ENCODE assay signal across 35 mouse cellular contexts in genomic region chr17:73449104-73449503, GRCm38 (mm10). TPM values are rescaled to one million over a fixed set of nuclear protein-coding genes. Genes with fewer than 3 reads are reported as not detected.
"Had no signal": no experiment of that assay in that cellular context is flagged by ENCODE, and none has a peak within 500 bp of the region (broad histone marks: within the 10 kb centered on the region; RNA-seq: fewer than 3 reads in every experiment).

No protein-coding gene starts in this region.

- DNase-seq: gastrocnemius, postnatal 14 days; gastrocnemius, postnatal 36 days; heart, adult 11 months; heart, adult 2 months; heart, postnatal 14 days; heart, postnatal 36 days; kidney, adult 18-20 months; kidney, adult 8-10 months; kidney, postnatal 10 days; kidney, postnatal 25 days; kidney, postnatal 4 days; liver had no signal

- H3K27me3 ChIP-seq: heart, embryonic 13.5 days; heart, embryonic 15.5 days; hindbrain, embryonic 13.5 days; hindbrain, embryonic 15.5 days; intestine, embryonic 15.5 days; limb, embryonic 12.5 days had no signal

- ATAC-seq: hindbrain, postnatal 0 days; intestine, embryonic 15.5 days; intestine, postnatal 0 days had no signal

- H3K4me2 ChIP-seq: heart, embryonic 11.5 days; heart, embryonic 13.5 days; heart, embryonic 15.5 days; hindbrain, embryonic 13.5 days; hindbrain, embryonic 15.5 days; intestine, embryonic 15.5 days; limb, embryonic 12.5 days; liver, embryonic 11.5 days had no signal

- H3K9ac ChIP-seq: heart, embryonic 13.5 days; heart, embryonic 15.5 days; hindbrain, embryonic 13.5 days; hindbrain, embryonic 15.5 days; intestine, embryonic 15.5 days; limb, embryonic 12.5 days; liver, embryonic 14.5 days had no signal

- H3K27ac ChIP-seq: heart, adult 2 months; heart, embryonic 13.5 days; heart, embryonic 15.5 days; hindbrain, embryonic 13.5 days; hindbrain, embryonic 15.5 days; hindbrain, postnatal 0 days; intestine, embryonic 15.5 days; layer of hippocampus, adult 2 months; left cerebral cortex, adult 2 months; limb, embryonic 10.5 days; limb, embryonic 12.5 days; liver, embryonic 14.5 days had no signal

- H3K4me1 ChIP-seq: heart, embryonic 13.5 days; heart, embryonic 15.5 days; hindbrain, embryonic 13.5 days; hindbrain, embryonic 15.5 days; intestine, embryonic 15.5 days; limb, embryonic 10.5 days; limb, embryonic 12.5 days had no signal

- H3K36me3 ChIP-seq: heart, embryonic 13.5 days; heart, embryonic 15.5 days; hindbrain, embryonic 13.5 days; hindbrain, embryonic 15.5 days; intestine, embryonic 15.5 days; limb, embryonic 10.5 days; limb, embryonic 12.5 days had no signal

- H3K4me3 ChIP-seq: heart, adult 2 months; heart, embryonic 13.5 days; heart, embryonic 15.5 days; hindbrain, embryonic 13.5 days; hindbrain, embryonic 15.5 days; intestine, embryonic 15.5 days; layer of hippocampus, adult 2 months; left cerebral cortex, adult 2 months; limb, embryonic 10.5 days; limb, embryonic 12.5 days had no signal

- H3K9me3 ChIP-seq: heart, embryonic 13.5 days; heart, embryonic 15.5 days; hindbrain, embryonic 13.5 days; hindbrain, embryonic 15.5 days; intestine, embryonic 15.5 days; limb, embryonic 10.5 days; limb, embryonic 12.5 days had no signal

RNA-seq across cellular contexts. Expression of gene Capn13, which starts 48.4 kb away (rescaled TPM):
- total RNA-seq: gastrocnemius, adult 18-20 months; gastrocnemius, adult 8-10 months; gastrocnemius, postnatal 14 days; gastrocnemius, postnatal 36 days; heart, adult 2 months; heart, postnatal 14 days; heart, postnatal 36 days; hematopoietic stem cell, adult 5-6 weeks; layer of hippocampus, adult 2 months; layer of hippocampus, postnatal 14 days; left cerebral cortex, adult 2 months; left cerebral cortex, postnatal 14 days; left cerebral cortex, postnatal 36 days had no signal
- polyA plus RNA-seq: heart, embryonic 11.5 days; heart, embryonic 13.5 days; heart, postnatal 0 days; hindbrain, embryonic 11.5 days; hindbrain, embryonic 13.5 days; limb, embryonic 10.5 days; limb, embryonic 12.5 days; limb, embryonic 14.5 days; liver, embryonic 11.5 days had no signal
